8 mouse cellular contexts compared by ENCODE assay signal in the genomic region with DNA sequence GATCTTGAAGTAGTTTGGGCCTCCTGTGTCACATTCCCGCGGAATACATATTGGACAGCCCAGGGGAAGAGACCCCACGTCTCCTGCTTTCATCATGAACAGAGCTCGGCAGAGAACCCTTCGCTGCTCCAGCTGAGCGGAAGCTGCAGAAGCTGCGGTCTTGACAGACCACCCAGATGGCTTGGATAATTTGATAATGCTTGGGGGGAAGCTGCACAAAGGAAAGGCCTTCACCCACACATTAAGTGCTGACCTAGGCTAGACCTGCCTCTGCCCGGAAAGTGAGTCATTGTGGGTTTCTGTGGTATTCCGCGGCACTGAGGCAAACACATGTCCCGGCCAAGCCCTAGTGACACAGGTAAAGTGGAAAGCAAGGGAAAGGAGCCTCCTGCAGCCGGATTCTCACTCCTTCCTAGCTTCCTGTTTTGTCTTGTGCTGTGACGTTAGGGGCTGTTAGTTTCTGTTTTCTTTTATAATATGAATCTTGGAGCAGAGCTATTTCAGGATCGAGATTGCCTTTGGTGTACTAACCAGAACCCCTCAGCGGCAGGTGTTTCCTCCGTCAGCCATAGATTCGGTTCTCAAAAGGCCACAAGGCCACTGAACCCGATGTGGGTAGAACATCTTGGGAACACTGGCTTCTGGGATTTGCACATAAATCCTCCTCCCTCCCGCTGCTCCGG. TPM values are rescaled to one million over a fixed set of nuclear protein-coding genes. Genes with fewer than 3 reads are reported as not detected.
DNase-seq lines count a peak whose midpoint lies in the region; ATAC-seq lines count a peak whose summit lies in the region.
"Had no signal": no experiment of that assay in that cellular context is flagged by ENCODE, and none has a peak within 500 bp of the region (broad histone marks: within the 10 kb centered on the region; RNA-seq: fewer than 3 reads in every experiment).

No protein-coding gene starts in this region.

- no peaks in the 10 kb centered on the region for H3K27me3 ChIP-seq in liver, embryonic 12.5 days (replicated peaks)
- H3K27me3 ChIP-seq in stomach, embryonic 14.5 days (ENCODE audit: control insufficient read depth, insufficient read depth, low read length) = no peaks in the 10 kb centered on the region
- H3K27me3 ChIP-seq: limb, embryonic 12.5 days had no signal

- peak overlapping the region; percentile 18 for H3K4me3 ChIP-seq in liver, embryonic 12.5 days
- H3K4me3 ChIP-seq in stomach, embryonic 14.5 days (ENCODE audit: low read depth, low read length) = no peak overlapping the region
- H3K4me3 ChIP-seq: limb, embryonic 12.5 days had no signal

- WGBS in liver, embryonic 12.5 days (ENCODE audit: insufficient replicate concordance) = 24% methylated on average over 20 of the region's 20 CpGs
- 57% methylated on average over 20 of the region's 20 CpGs for WGBS in stomach, embryonic 14.5 days

- no peaks in the 10 kb centered on the region for H3K36me3 ChIP-seq in liver, embryonic 12.5 days
- no peaks in the 10 kb centered on the region for H3K36me3 ChIP-seq in stomach, embryonic 14.5 days (ENCODE audit: control insufficient read depth, insufficient read depth, low read length)
- H3K36me3 ChIP-seq: limb, embryonic 12.5 days had no signal

- no peaks in the 10 kb centered on the region for H3K9me3 ChIP-seq in liver, embryonic 12.5 days (replicated peaks)
- H3K9me3 ChIP-seq in stomach, embryonic 14.5 days (ENCODE audit: control insufficient read depth, low read depth, low read length) = no peaks in the 10 kb centered on the region
- H3K9me3 ChIP-seq: limb, embryonic 12.5 days had no signal

- peak overlapping the region; percentile 42; the same call in 1 of the 2 replicates for H3K9ac ChIP-seq in liver, embryonic 12.5 days
- H3K9ac ChIP-seq in stomach, embryonic 14.5 days (replicated peaks; ENCODE audit: low read depth, low read length) = no peak overlapping the region
- H3K9ac ChIP-seq: limb, embryonic 12.5 days had no signal

- H3K4me2 ChIP-seq in liver, embryonic 12.5 days = peak overlapping the region; percentile 48
- H3K4me2 ChIP-seq in stomach, embryonic 14.5 days (replicated peaks; ENCODE audit: low read depth, low read length) = 0 out of 2 replicates have a peak overlapping the region, but pooled peaks have one; percentile 10
- H3K4me2 ChIP-seq: limb, embryonic 12.5 days had no signal

- no peak overlapping the region for H3K27ac ChIP-seq in liver, embryonic 12.5 days
- no peak overlapping the region for H3K27ac ChIP-seq in stomach, embryonic 14.5 days (ENCODE audit: low read length)
- H3K27ac ChIP-seq: limb, embryonic 12.5 days had no signal

- H3K4me1 ChIP-seq in liver, embryonic 12.5 days = peaks cover 18% of the 10 kb centered on the region; the same call in 1 of the 2 replicates
- H3K4me1 ChIP-seq in stomach, embryonic 14.5 days (ENCODE audit: control insufficient read depth, insufficient read depth, low read length) = no peaks in the 10 kb centered on the region
- H3K4me1 ChIP-seq: limb, embryonic 12.5 days had no signal

- DNase-seq in urinary bladder, postnatal 14 days (ENCODE audit: low spot score) = peak; percentile 32
- DNase-seq in urinary bladder, postnatal 10 days (ENCODE audit: low spot score) = no peak
- peak; percentile 19 to 30 for DNase-seq in adrenal gland, postnatal 36 days
- no peak for DNase-seq in frontal cortex, postnatal 36 days (ENCODE audit: low spot score in 2 of 2)
- DNase-seq in yolk sac, embryonic 10.5 days (ENCODE audit: low spot score) = no peak

- no peak for ATAC-seq in liver, embryonic 12.5 days
- ATAC-seq in stomach, embryonic 14.5 days (ENCODE audit: insufficient number of reproducible peaks, insufficient read depth, low FRiP score, low read depth) = no peak

RNA-seq across cellular contexts. Expression of gene Skil, which starts 33.6 kb away (rescaled TPM):
- 10 to 100 TPM; 36.1 to 38.7 TPM for total RNA-seq in adrenal gland, postnatal 36 days (2021)
- 7.6 and 8.5 TPM in 2 replicates for polyA plus RNA-seq in liver, embryonic 12.5 days (2016; fragmentation: Nextera tagmentation; extraction: Ambion mirVana)
- polyA plus RNA-seq in stomach, embryonic 14.5 days (2014; fragmentation: Nextera tagmentation; extraction: Ambion mirVana) = 27.6 and 30.3 TPM in 2 replicates

Comparison
In these comparisons a context has a peak if more than half of its experiments do, and no peak if none do; other contexts are left out.
1. DNase-seq: peak in urinary bladder, postnatal 14 days (single experiment) and adrenal gland, postnatal 36 days (2 of 2); none in urinary bladder, postnatal 10 days (single experiment), frontal cortex, postnatal 36 days (0 of 2) and yolk sac, embryonic 10.5 days (single experiment).